Mouse (Mus musculus): Measurements from ENCODE around the gene Pdrg1. TPM values are rescaled to one million over a fixed set of nuclear protein-coding genes. Genes with fewer than 3 reads are reported as not detected.

The Pdrg1 gene
- total RNA-seq, 2 experiments from 2014 or later = 50.6 to 63.4 TPM

GRCm38 (mm10) chr2:153032083-153032842 is 17.0 kb upstream of the Pdrg1 start:
- peak; percentile 32 to 38 for DNase-seq (ENCODE audit: low spot score in 2 of 2)

GRCm38 (mm10) chr2:153031126-153032082 is 16.2 kb upstream of the Pdrg1 start, which contains the start of gene Xkr7:
Xkr7 (plus strand) TSS chr2:153031852.
- peak in 1 of 2 experiments; percentile 31 for DNase-seq (ENCODE audit: low spot score in 2 of 2)

- no peak for DNase-seq (ENCODE audit: low spot score in 2 of 2)
Observed at GRCm38 (mm10) chr2:153030422-153030821, 15.2 kb upstream of the Pdrg1 start.

- no peak for DNase-seq (ENCODE audit: low spot score in 2 of 2)
Observed at GRCm38 (mm10) chr2:153027501-153027900, 12.3 kb upstream of the Pdrg1 start.

- no peak for DNase-seq (ENCODE audit: low spot score in 2 of 2)
Observed at GRCm38 (mm10) chr2:153026052-153026451, 10.8 kb upstream of the Pdrg1 start.

GRCm38 (mm10) chr2:153022855-153023254 is 7.6 kb upstream of the Pdrg1 start:
- DNase-seq (ENCODE audit: low spot score in 2 of 2) = peak in 1 of 2 experiments; percentile 30

GRCm38 (mm10) chr2:153021163-153021562 is 5.9 kb upstream of the Pdrg1 start:
- no peak for DNase-seq (ENCODE audit: low spot score in 2 of 2)

GRCm38 (mm10) chr2:153019355-153019754 is 4.1 kb upstream of the Pdrg1 start:
- no peak for DNase-seq (ENCODE audit: low spot score in 2 of 2)

- no peak for DNase-seq (ENCODE audit: low spot score in 2 of 2)
Observed at GRCm38 (mm10) chr2:153016786-153017185, 1.6 kb upstream of the Pdrg1 start.

GRCm38 (mm10) chr2:153015804-153016203 is 577 bp upstream of the Pdrg1 start:
- no peak for DNase-seq (ENCODE audit: low spot score in 2 of 2)

- peak; percentile 36 to 48 for DNase-seq (ENCODE audit: low spot score in 2 of 2)
Observed at GRCm38 (mm10) chr2:153013724-153014515, 1.3 kb downstream of the Pdrg1 start.

- no peak for DNase-seq (ENCODE audit: low spot score in 2 of 2)
Observed at GRCm38 (mm10) chr2:153009192-153009973, 5.8 kb downstream of the Pdrg1 start.

GRCm38 (mm10) chr2:153005981-153006380 is 9.2 kb downstream of the Pdrg1 start:
- DNase-seq (ENCODE audit: low spot score in 2 of 2) = no peak

GRCm38 (mm10) chr2:153003681-153004338 is 11.4 kb downstream of the Pdrg1 start:
- no peak for DNase-seq (ENCODE audit: low spot score in 2 of 2)

GRCm38 (mm10) chr2:153002492-153003248 is 12.6 kb downstream of the Pdrg1 start:
- DNase-seq (ENCODE audit: low spot score in 2 of 2) = no peak

GRCm38 (mm10) chr2:152997046-152997445 is 18.2 kb downstream of the Pdrg1 start:
- DNase-seq (ENCODE audit: low spot score in 2 of 2) = no peak

- DNase-seq (ENCODE audit: low spot score in 2 of 2) = no peak
Observed at GRCm38 (mm10) chr2:152991529-152991928, 23.7 kb downstream of the Pdrg1 start.

GRCm38 (mm10) chr2:152985582-152985981 is 29.6 kb downstream of the Pdrg1 start:
- no peak for DNase-seq (ENCODE audit: low spot score in 2 of 2)

GRCm38 (mm10) chr2:152976991-152977390 is 38.2 kb downstream of the Pdrg1 start:
- no peak for DNase-seq (ENCODE audit: low spot score in 2 of 2)
